In genomic region chr14:30317616-30318015, GRCm38 (mm10) we compare ENCODE assay signal across 20 mouse cellular contexts.
DNase-seq lines count a peak whose midpoint lies in the region; ATAC-seq and TF ChIP-seq lines count a peak whose summit lies in the region.
"Had no signal": no experiment of that assay in that cellular context is flagged by ENCODE, and none has a peak within 500 bp of the region (broad histone marks: within the 10 kb centered on the region; RNA-seq: fewer than 3 reads in every experiment).

No protein-coding gene starts in this region.

- no peak for TF ChIP-seq EP300 in liver, postnatal 0 days (IDR thresholded peaks at IDR 0.05; ENCODE audit: low read depth)

- ATAC-seq in liver, postnatal 0 days, result no peak
- ATAC-seq: activated CD4-positive, CD25-positive, alpha-beta regulatory T cell, adult 4 months; forebrain, embryonic 13.5 days; forebrain, embryonic 16.5 days; hindbrain, postnatal 0 days; inflammation-experienced regulatory T-cells, adult 6 months; intestine, embryonic 16.5 days had no signal

- no peaks in the 10 kb centered on the region for H3K27me3 ChIP-seq in liver, postnatal 0 days (ENCODE audit: insufficient read depth, low read length)
- H3K27me3 ChIP-seq: forebrain, embryonic 13.5 days; heart, embryonic 13.5 days had no signal

- peak; percentile 61 to 82 for DNase-seq in adrenal gland, adult (ENCODE audit: inconsistent age in 2 of 2, low spot score in 1 of 2)
- no peak for DNase-seq in adrenal gland, postnatal 4 days (ENCODE audit: low spot score in 2 of 2)
- DNase-seq in liver, postnatal 0 days, result peak; percentile 6
- DNase-seq in liver, result no peak
- peak; percentile 35 for DNase-seq in adrenal gland, postnatal 10 days
- DNase-seq in spleen, postnatal 14 days (ENCODE audit: low spot score in 2 of 2), result no peak
- DNase-seq: gastrocnemius, postnatal 25 days; heart, adult 18-20 months; heart, postnatal 14 days; heart, postnatal 4 days had no signal

- H3K27ac ChIP-seq in liver, postnatal 0 days (ENCODE audit: low read depth), result no peak overlapping the region
- H3K27ac ChIP-seq: forebrain, embryonic 10.5 days; forebrain, embryonic 13.5 days; heart, embryonic 10.5 days; heart, embryonic 13.5 days; hindbrain, embryonic 14.5 days; hindbrain, postnatal 0 days had no signal

- no peak overlapping the region for H3K4me3 ChIP-seq in liver, postnatal 0 days (ENCODE audit: low read depth, low read length)
- H3K4me3 ChIP-seq: forebrain, embryonic 10.5 days; forebrain, embryonic 13.5 days; heart, embryonic 10.5 days; heart, embryonic 13.5 days had no signal

- no peak for TF ChIP-seq CTCF in liver, postnatal 0 days (IDR thresholded peaks at IDR 0.05; ENCODE audit: low read depth)

- no peak overlapping the region for H3K9ac ChIP-seq in liver, postnatal 0 days (replicated peaks)
- H3K9ac ChIP-seq: forebrain, embryonic 13.5 days; heart, embryonic 13.5 days; hindbrain, embryonic 14.5 days had no signal

- H3K4me1 ChIP-seq in liver, postnatal 0 days (ENCODE audit: insufficient read depth), result no peaks in the 10 kb centered on the region
- H3K4me1 ChIP-seq: forebrain, embryonic 10.5 days; forebrain, embryonic 13.5 days; heart, embryonic 13.5 days had no signal

- H3K9me3 ChIP-seq in liver, postnatal 0 days (ENCODE audit: low read length), result no peaks in the 10 kb centered on the region
- H3K9me3 ChIP-seq: forebrain, embryonic 10.5 days; forebrain, embryonic 13.5 days; heart, embryonic 10.5 days; heart, embryonic 13.5 days had no signal

- H3K36me3 ChIP-seq in liver, postnatal 0 days (replicated peaks; ENCODE audit: insufficient read depth, low read length), result no peaks in the 10 kb centered on the region
- H3K36me3 ChIP-seq: forebrain, embryonic 10.5 days; heart, embryonic 10.5 days; heart, embryonic 13.5 days had no signal

- WGBS in liver, postnatal 0 days (ENCODE audit: insufficient replicate concordance), result 69% methylated on average over 10 of the region's 10 CpGs

- no peak overlapping the region for H3K4me2 ChIP-seq in liver, postnatal 0 days (ENCODE audit: low read depth, low read length)
- H3K4me2 ChIP-seq: forebrain, embryonic 13.5 days; heart, embryonic 13.5 days; hindbrain, embryonic 14.5 days had no signal

Comparison
In these comparisons a context has a peak if more than half of its experiments do, and no peak if none do; other contexts are left out.
1. DNase-seq: peak in adrenal gland, adult (2 of 2), liver, postnatal 0 days (single experiment) and adrenal gland, postnatal 10 days (single experiment); none in adrenal gland, postnatal 4 days (0 of 2), liver (single experiment) and spleen, postnatal 14 days (0 of 2).